Mouse (Mus musculus) limb, embryonic 12.5 days (tissue): Measurements from ENCODE around the gene Gnai2. TPM values are rescaled to one million over a fixed set of nuclear protein-coding genes. Genes with fewer than 3 reads are reported as not detected.

Source experiments
- ATAC-seq: fragments of 200-750 bp; cut with Nextera tagmentation; 2 replicates; pipeline ENCODE4 v1.8.0; 2017; ENCODE audit warnings: low read depth, moderate TSS enrichment; ENCODE audit not compliant: insufficient number of reproducible peaks, insufficient read depth, low FRiP score, low TSS enrichment
- H3K27ac ChIP-seq: fragments of 300-500 bp; sonication (generic); 2 replicates; pipeline ENCODE4 v1.5.1; 2016; ENCODE audit warnings: mild to moderate bottlenecking, moderate library complexity
- H3K27me3 ChIP-seq: fragments of 300-500 bp; sonication (generic); 2 replicates; pipeline ENCODE4 v1.6.1; 2016; ENCODE audit warnings: mild to moderate bottlenecking, moderate library complexity
- H3K36me3 ChIP-seq: fragments of 300-500 bp; sonication (generic); 2 replicates; pipeline ENCODE4 v1.6.1; 2016; ENCODE audit warnings: mild to moderate bottlenecking, moderate library complexity
- H3K4me1 ChIP-seq: fragments of 300-500 bp; sonication (generic); replicated peaks from 2 replicates; pipeline ENCODE4 v1.6.1; 2016
- H3K4me2 ChIP-seq: fragments of 300-500 bp; sonication (generic); 2 replicates; pipeline ENCODE4 v1.6.1; 2016; ENCODE audit warnings: mild to moderate bottlenecking, moderate library complexity
- H3K4me3 ChIP-seq: fragments of 300-500 bp; sonication (generic); replicated peaks from 2 replicates; pipeline ENCODE4 v1.5.1; 2016; ENCODE audit warnings: mild to moderate bottlenecking
- H3K9ac ChIP-seq: fragments of 300-500 bp; sonication (generic); replicated peaks from 2 replicates; pipeline ENCODE4 v1.6.1; 2016; ENCODE audit warnings: mild to moderate bottlenecking, moderate library complexity
- H3K9me3 ChIP-seq: fragments of 300-500 bp; sonication (generic); 2 replicates; pipeline ENCODE4 v1.6.1; 2016; ENCODE audit warnings: mild to moderate bottlenecking, moderate library complexity
- WGBS: fragments of 180-500 bp; shearing (Covaris S2); methylation state at CpG from one replicate; pipeline ENCODE4 v1.1.7; 2016; 5-methylcytosine and 5-hydroxymethylcytosine counted together
- polyA plus RNA-seq: library from polyadenylated mRNA; unstranded; fragments of >200 nt; fragmentation: Nextera tagmentation; extraction: Ambion mirVana; gene quantifications from 2 replicates; pipeline ENCODE4 v1.2.1, GENCODE M21; 2016

The Gnai2 gene
- polyA plus RNA-seq, 1 experiment from 2014 or later, result 400 TPM

DNA sequence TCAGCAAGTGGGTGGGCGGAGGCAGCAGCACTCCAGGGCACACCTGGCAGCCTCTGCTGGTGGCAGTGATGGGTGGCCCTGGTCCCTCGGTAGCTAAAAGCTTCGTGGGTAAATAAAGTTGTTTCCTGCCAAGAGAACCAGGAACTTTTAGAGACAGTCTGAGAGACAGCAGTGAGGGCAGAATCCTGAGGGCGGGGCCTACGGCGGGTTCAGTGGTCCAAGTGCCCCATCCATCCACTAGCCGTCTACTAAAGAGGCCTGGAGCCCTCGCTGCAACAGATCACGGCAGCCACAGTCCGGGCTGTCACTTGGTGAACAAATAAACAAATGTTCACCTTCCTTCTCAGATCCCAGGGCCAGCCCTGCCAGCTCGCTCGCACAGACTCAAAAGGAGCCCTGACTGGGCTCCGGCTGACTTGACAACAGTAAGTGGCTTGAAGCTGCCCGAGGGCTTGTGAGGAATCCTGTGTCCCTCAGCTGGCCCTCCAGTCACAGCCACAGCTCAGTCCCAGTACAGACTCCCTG is 5.2 kb downstream of the Gnai2 start:
- Histone ChIP-seq H3K4me2 (peak overlapping the region; percentile 38), H3K27ac (peak overlapping the region; percentile 94), H3K4me1 (peaks cover 75% of the 10 kb centered on the region), H3K9me3 (no peaks in the 10 kb centered on the region), H3K9ac (peak overlapping the region; percentile 60), H3K36me3 (peaks cover 39% of the 10 kb centered on the region), H3K4me3 (peak overlapping the region; percentile 19), H3K27me3 (no peaks in the 10 kb centered on the region)
- ATAC-seq, result no peak
- WGBS, result 15% methylated on average over 14 of the region's 14 CpGs

- no peak for ATAC-seq
- Histone ChIP-seq H3K4me3 (no peak overlapping the region), H3K4me2 (peak overlapping the region; percentile 38)
These were observed 5.8 kb downstream of the Gnai2 start for GRCm38 (mm10) chr9:107629411-107629730.

DNA sequence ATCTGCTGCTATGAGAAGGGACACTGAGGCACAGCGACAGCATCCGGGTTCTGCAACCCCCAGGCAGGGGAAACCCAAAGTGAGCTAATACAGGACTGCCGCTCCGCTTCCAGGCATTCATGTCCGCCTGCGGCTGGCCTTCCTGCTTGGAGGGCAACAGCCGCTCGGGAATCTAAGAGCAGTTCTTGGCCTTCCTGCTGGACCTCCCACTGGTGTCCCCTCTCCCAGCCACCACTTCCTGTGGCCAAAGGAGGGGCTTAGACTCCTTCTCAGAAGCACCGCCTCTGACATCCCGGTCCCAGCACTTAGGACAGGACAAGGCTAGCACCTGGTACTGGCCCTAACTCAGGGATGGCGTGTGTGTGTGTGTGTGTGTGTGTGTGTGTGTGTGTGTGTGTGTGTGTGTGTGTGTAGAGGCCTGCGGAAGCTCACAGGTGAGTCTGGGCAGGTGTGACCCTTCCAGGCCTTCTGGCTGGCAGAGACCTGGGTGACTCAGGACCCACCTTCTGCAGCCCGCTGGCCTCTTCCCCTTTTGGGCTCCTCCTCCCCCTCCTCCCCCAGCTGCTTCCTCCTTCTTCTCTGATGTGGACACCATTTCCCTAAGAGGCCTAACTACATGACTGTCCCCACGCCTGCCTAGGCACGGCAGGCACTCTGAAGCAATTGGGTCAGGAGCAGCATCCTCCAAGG is 6.3 kb downstream of the Gnai2 start:
- peak overlapping the region; percentile 60 for H3K9ac ChIP-seq
- peaks cover 75% of the 10 kb centered on the region for H3K4me1 ChIP-seq
- peaks cover 50% of the 10 kb centered on the region for H3K36me3 ChIP-seq

More at GRCm38 (mm10) chr9:107629411-107629730, 5.8 kb downstream of the Gnai2 start:
- H3K9ac ChIP-seq, result peak overlapping the region; percentile 60
- H3K27me3 ChIP-seq, result no peaks in the 10 kb centered on the region
- 40% methylated on average over 4 of the region's 4 CpGs for WGBS
- H3K4me1 ChIP-seq, result peaks cover 75% of the 10 kb centered on the region
- no peaks in the 10 kb centered on the region for H3K9me3 ChIP-seq
- H3K27ac ChIP-seq, result peak overlapping the region; percentile 94; the same call in 1 of the 2 replicates
- H3K36me3 ChIP-seq, result peaks cover 45% of the 10 kb centered on the region

GRCm38 (mm10) chr9:107627387-107628255 is 7.5 kb downstream of the Gnai2 start:
- 42% methylated on average over 20 of the region's 20 CpGs for WGBS
- H3K4me3 ChIP-seq, result peak overlapping the region; percentile 5; the same call in 1 of the 2 replicates
- no peaks in the 10 kb centered on the region for H3K9me3 ChIP-seq
- H3K27me3 ChIP-seq, result no peaks in the 10 kb centered on the region
- H3K9ac ChIP-seq, result peak overlapping the region; percentile 60
- ATAC-seq, result no peak
- peaks cover 68% of the 10 kb centered on the region for H3K4me1 ChIP-seq
- H3K36me3 ChIP-seq, result peaks cover 62% of the 10 kb centered on the region
- peak overlapping the region; percentile 94 for H3K27ac ChIP-seq
- H3K4me2 ChIP-seq, result peak overlapping the region; percentile 38

More for the DNA sequence above, 6.3 kb downstream of the Gnai2 start:
- H3K9me3 ChIP-seq, result no peaks in the 10 kb centered on the region
- no peak overlapping the region for H3K4me3 ChIP-seq
- WGBS, result 43% methylated on average over 14 of the region's 15 CpGs
- H3K4me2 ChIP-seq, result peak overlapping the region; percentile 38
- H3K27me3 ChIP-seq, result no peaks in the 10 kb centered on the region
- ATAC-seq, result no peak
- peak overlapping the region; percentile 94 for H3K27ac ChIP-seq

- H3K4me2 ChIP-seq, result peak overlapping the region; percentile 38
- H3K36me3 ChIP-seq, result peaks cover 64% of the 10 kb centered on the region
- ATAC-seq, result peak; percentile 75
- no peaks in the 10 kb centered on the region for H3K27me3 ChIP-seq
- peak overlapping the region; percentile 60 for H3K9ac ChIP-seq
- H3K27ac ChIP-seq, result peak overlapping the region; percentile 94
- peaks cover 60% of the 10 kb centered on the region for H3K4me1 ChIP-seq
- no peaks in the 10 kb centered on the region for H3K9me3 ChIP-seq
- H3K4me3 ChIP-seq, result peak overlapping the region; percentile 5; the same call in 1 of the 2 replicates
- WGBS, result 0% methylated on average over 2 of the region's 2 CpGs
These were observed 8.3 kb downstream of the Gnai2 start for GRCm38 (mm10) chr9:107626844-107627277.

DNA sequence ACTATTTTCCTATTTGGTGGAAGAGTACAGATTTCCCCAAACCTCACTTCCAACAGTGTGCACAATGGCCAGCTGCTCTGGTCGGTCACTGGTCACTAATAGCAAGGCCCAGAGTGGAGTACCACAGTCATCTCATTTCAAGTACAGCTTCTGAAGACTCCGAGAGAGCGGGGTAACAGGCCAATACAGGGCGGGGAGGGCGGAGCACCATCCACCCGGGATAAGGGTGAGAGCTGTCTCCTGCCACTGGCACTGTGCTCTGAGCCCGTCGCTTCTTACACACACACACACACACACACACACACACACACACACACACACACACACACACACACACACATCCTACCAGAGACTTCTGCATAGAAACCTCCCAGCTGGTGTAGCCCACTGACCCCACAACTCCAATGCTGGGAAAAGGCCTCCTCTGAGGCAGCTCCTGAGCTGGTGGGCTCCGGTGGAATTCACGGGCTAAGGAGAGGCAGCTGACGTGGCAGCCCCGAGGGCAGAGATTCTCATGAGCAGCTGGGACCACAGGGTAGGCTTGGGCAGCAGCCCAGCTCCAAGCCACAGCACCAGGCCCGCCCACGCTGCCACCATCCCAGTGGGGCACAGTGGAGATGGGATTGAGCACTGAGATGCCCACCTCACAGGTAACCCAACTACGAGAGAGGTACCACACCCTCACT is 8.9 kb downstream of the Gnai2 start:
- peaks cover 54% of the 10 kb centered on the region for H3K4me1 ChIP-seq
- H3K36me3 ChIP-seq, result peaks cover 65% of the 10 kb centered on the region
- ATAC-seq, result no peak; the same call in 1 of the 2 replicates
- H3K27me3 ChIP-seq, result no peaks in the 10 kb centered on the region
- WGBS, result 44% methylated on average over 13 of the region's 15 CpGs
- H3K4me3 ChIP-seq, result peak overlapping the region; percentile 5; the same call in 1 of the 2 replicates
- H3K9ac ChIP-seq, result peak overlapping the region; percentile 60
- peak overlapping the region; percentile 94 for H3K27ac ChIP-seq
- H3K4me2 ChIP-seq, result peak overlapping the region; percentile 38
- H3K9me3 ChIP-seq, result no peaks in the 10 kb centered on the region

- Histone ChIP-seq H3K27ac (peak overlapping the region; percentile 94; the same call in 1 of the 2 replicates), H3K36me3 (peaks cover 67% of the 10 kb centered on the region), H3K27me3 (no peaks in the 10 kb centered on the region), H3K4me1 (peaks cover 47% of the 10 kb centered on the region), H3K9ac (no peak overlapping the region), H3K9me3 (no peaks in the 10 kb centered on the region), H3K4me2 (no peak overlapping the region), H3K4me3 (no peak overlapping the region)
- 93% methylated on average over 12 of the region's 12 CpGs for WGBS
- ATAC-seq, result no peak
These were observed 9.6 kb downstream of the Gnai2 start for GRCm38 (mm10) chr9:107625351-107626128.

DNA sequence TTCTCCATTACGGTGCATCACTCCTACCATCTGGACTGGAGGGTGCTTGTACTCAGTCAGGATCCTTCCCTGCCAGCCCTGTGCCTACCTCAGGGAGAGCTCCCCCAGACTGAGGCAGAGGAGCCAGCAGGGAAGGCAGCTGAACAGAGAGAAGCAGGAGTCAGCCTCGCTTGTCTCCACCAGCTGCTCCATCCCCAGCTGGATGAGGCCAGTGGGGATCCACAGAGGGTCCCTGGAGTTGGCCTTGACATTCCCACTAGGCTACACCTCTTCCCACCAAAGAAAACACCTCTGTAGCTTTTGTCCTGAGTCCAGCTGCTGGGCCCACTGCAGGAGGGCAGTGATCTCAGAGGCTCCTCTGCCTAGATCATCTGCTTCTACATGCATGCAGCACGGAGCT is 10.2 kb downstream of the Gnai2 start:
- 90% methylated on average over 3 of the region's 3 CpGs for WGBS
- Histone ChIP-seq H3K9me3 (no peaks in the 10 kb centered on the region), H3K36me3 (peaks cover 73% of the 10 kb centered on the region), H3K27me3 (no peaks in the 10 kb centered on the region), H3K4me1 (peaks cover 41% of the 10 kb centered on the region), H3K4me2 (no peak overlapping the region), H3K27ac (peak overlapping the region; percentile 53; the same call in 1 of the 2 replicates), H3K4me3 (no peak overlapping the region), H3K9ac (no peak overlapping the region)
- no peak for ATAC-seq

DNA sequence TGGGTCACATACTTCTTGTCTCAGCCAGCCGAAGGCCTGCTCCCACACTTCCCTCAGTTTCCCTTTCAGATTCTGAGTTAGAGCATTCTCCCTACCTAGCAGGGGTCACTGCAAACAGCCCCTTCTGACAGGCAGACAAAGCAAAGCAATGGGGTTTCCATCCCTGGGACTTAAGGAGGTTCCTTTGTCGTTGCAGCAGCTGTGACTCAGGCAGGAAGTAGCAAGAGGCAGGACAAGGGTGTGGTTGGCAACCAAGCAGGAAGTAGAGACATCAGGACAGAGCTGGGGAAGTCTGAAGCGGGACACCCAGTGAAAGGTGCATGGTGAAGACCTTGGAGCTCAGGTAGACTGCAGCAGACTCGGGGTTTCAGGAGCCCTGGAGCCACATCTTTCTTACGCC is 10.6 kb downstream of the Gnai2 start:
- no peaks in the 10 kb centered on the region for H3K9me3 ChIP-seq
- no peak overlapping the region for H3K9ac ChIP-seq
- no peak overlapping the region for H3K4me3 ChIP-seq
- peak overlapping the region; percentile 53; the same call in 1 of the 2 replicates for H3K27ac ChIP-seq
- peaks cover 77% of the 10 kb centered on the region for H3K36me3 ChIP-seq
- 81% methylated on average over 5 of the region's 5 CpGs for WGBS
- no peaks in the 10 kb centered on the region for H3K27me3 ChIP-seq
- no peak for ATAC-seq
- H3K4me2 ChIP-seq, result no peak overlapping the region
- H3K4me1 ChIP-seq, result peaks cover 39% of the 10 kb centered on the region

- H3K4me1 ChIP-seq, result peaks cover 4% of the 10 kb centered on the region; the same call in 1 of the 2 replicates
- no peak overlapping the region for H3K9ac ChIP-seq
- ATAC-seq, result no peak
- H3K36me3 ChIP-seq, result peaks cover 87% of the 10 kb centered on the region
- H3K4me2 ChIP-seq, result no peak overlapping the region
- H3K4me3 ChIP-seq, result no peak overlapping the region
- no peaks in the 10 kb centered on the region for H3K9me3 ChIP-seq
- no peaks in the 10 kb centered on the region for H3K27me3 ChIP-seq
- H3K27ac ChIP-seq, result no peak overlapping the region
These were observed 14.2 kb downstream of the Gnai2 start for GRCm38 (mm10) chr9:107620954-107621353.
